9 mouse cellular contexts compared by ENCODE assay signal in genomic region chr7:102246956-102247797, GRCm38 (mm10). TPM values are rescaled to one million over a fixed set of nuclear protein-coding genes. Genes with fewer than 3 reads are reported as not detected.
DNase-seq lines count a peak whose midpoint lies in the region; ATAC-seq lines count a peak whose summit lies in the region.
"Had no signal": no experiment of that assay in that cellular context is flagged by ENCODE, and none has a peak within 500 bp of the region (broad histone marks: within the 10 kb centered on the region; RNA-seq: fewer than 3 reads in every experiment).

No protein-coding gene starts in this region.

- peak overlapping the region; percentile 86 for H3K4me3 ChIP-seq in erythroblast, embryonic 14.5 days (replicated peaks)
- H3K4me3 ChIP-seq in liver, embryonic 12.5 days = peak overlapping the region; percentile 94

- H3K4me1 ChIP-seq in erythroblast, embryonic 14.5 days (ENCODE audit: control insufficient read depth) = peaks cover 94% of the 10 kb centered on the region
- H3K4me1 ChIP-seq in liver, embryonic 12.5 days = peaks cover 84% of the 10 kb centered on the region

- peaks cover 56% of the 10 kb centered on the region for H3K36me3 ChIP-seq in erythroblast, embryonic 14.5 days (ENCODE audit: control insufficient read depth)
- peaks cover 18% of the 10 kb centered on the region for H3K36me3 ChIP-seq in liver, embryonic 12.5 days

- H3K27ac ChIP-seq in liver, embryonic 12.5 days = peak overlapping the region; percentile 96

- WGBS in liver, embryonic 12.5 days (ENCODE audit: insufficient replicate concordance) = 26% methylated on average over 12 of the region's 12 CpGs

- no peaks in the 10 kb centered on the region for H3K27me3 ChIP-seq in erythroblast, embryonic 14.5 days (ENCODE audit: control insufficient read depth)
- H3K27me3 ChIP-seq in liver, embryonic 12.5 days (replicated peaks) = no peaks in the 10 kb centered on the region

- no peak for ATAC-seq in erythroblast, adult 5-6 weeks (replicated peaks; ENCODE audit: low FRiP score, poor library complexity, severe bottlenecking)
- ATAC-seq in liver, embryonic 12.5 days = no peak
- ATAC-seq in activated CD4-positive, CD25-positive, alpha-beta regulatory T cell, adult 4 months = no peak

- H3K9me3 ChIP-seq in erythroblast, embryonic 14.5 days (ENCODE audit: control insufficient read depth, low read length) = no peaks in the 10 kb centered on the region
- no peaks in the 10 kb centered on the region for H3K9me3 ChIP-seq in liver, embryonic 12.5 days (replicated peaks)

- peak overlapping the region; percentile 93 for H3K4me2 ChIP-seq in liver, embryonic 12.5 days

- peak; percentile 40 for DNase-seq in thymus, postnatal 4 days
- DNase-seq in thymus, postnatal 0 days (ENCODE audit: low spot score) = no peak
- no peak for DNase-seq in layer of hippocampus, adult 8-10 months (ENCODE audit: low spot score in 2 of 2)
- DNase-seq in urinary bladder, postnatal 4 days (ENCODE audit: low spot score in 2 of 2) = no peak
- DNase-seq: embryo, embryonic 11 days had no signal

- H3K9ac ChIP-seq in liver, embryonic 12.5 days = peak overlapping the region; percentile 85

RNA-seq across cellular contexts. Expression of gene Rhog, which starts 8.7 kb away (rescaled TPM):
- polyA plus RNA-seq in erythroblast, embryonic 14.5 days (2012) = 7.6 and 15.0 TPM in 2 replicates
- total RNA-seq in erythroblast, adult 5-6 weeks (2015; ENCODE audit: low replicate concordance) = 110 and 113 TPM in 2 replicates
- total RNA-seq in erythroblast, adult 5-6 weeks (2017; ENCODE audit: low replicate concordance) = 22.4 and 27.5 TPM in 2 replicates
- polyA plus RNA-seq in thymus, postnatal 0 days (2015; fragmentation: Nextera tagmentation; extraction: Ambion mirVana) = 184 and 188 TPM in 2 replicates
- 61.3 and 63.3 TPM in 2 replicates for polyA plus RNA-seq in liver, embryonic 12.5 days (2016; fragmentation: Nextera tagmentation; extraction: Ambion mirVana)
- total RNA-seq in layer of hippocampus, adult 8-10 months (2022) = 10 to 100 TPM; 23.5 to 41.9 (median 32.6) TPM
- 100 to 1,000 TPM; 179 to 195 TPM for polyA plus RNA-seq in activated CD4-positive, CD25-positive, alpha-beta regulatory T cell, adult 4 months (2017; shearing (Covaris generic))

RNA-seq across cellular contexts. Expression of gene Stim1, which starts 20.4 kb away (rescaled TPM):
- polyA plus RNA-seq in erythroblast, embryonic 14.5 days (2012) = 2.7 and 2.9 TPM in 2 replicates
- total RNA-seq in erythroblast, adult 5-6 weeks (2015; ENCODE audit: low replicate concordance) = 7.7 and 29.2 TPM in 2 replicates
- 18.1 and 18.5 TPM in 2 replicates for total RNA-seq in erythroblast, adult 5-6 weeks (2017; ENCODE audit: low replicate concordance)
- 37.5 and 42.1 TPM in 2 replicates for polyA plus RNA-seq in thymus, postnatal 0 days (2015; fragmentation: Nextera tagmentation; extraction: Ambion mirVana)
- polyA plus RNA-seq in liver, embryonic 12.5 days (2016; fragmentation: Nextera tagmentation; extraction: Ambion mirVana) = 19.5 and 19.9 TPM in 2 replicates
- 10 to 100 TPM; 68.2 to 77.4 (median 69.8) TPM for total RNA-seq in layer of hippocampus, adult 8-10 months (2022)
- 10 to 100 TPM; 39.4 to 46.8 TPM for polyA plus RNA-seq in activated CD4-positive, CD25-positive, alpha-beta regulatory T cell, adult 4 months (2017; shearing (Covaris generic))

RNA-seq across cellular contexts. Expression of gene Pgap2, which starts 37.2 kb away (rescaled TPM):
- 0.14 and 1.5 TPM in 2 replicates for polyA plus RNA-seq in erythroblast, embryonic 14.5 days (2012)
- 19.0 and 23.4 TPM in 2 replicates for total RNA-seq in erythroblast, adult 5-6 weeks (2015; ENCODE audit: low replicate concordance)
- total RNA-seq in erythroblast, adult 5-6 weeks (2017; ENCODE audit: low replicate concordance) = 3.5 and 5.7 TPM in 2 replicates
- polyA plus RNA-seq in thymus, postnatal 0 days (2015; fragmentation: Nextera tagmentation; extraction: Ambion mirVana) = 54.3 and 59.6 TPM in 2 replicates
- 28.5 and 28.6 TPM in 2 replicates for polyA plus RNA-seq in liver, embryonic 12.5 days (2016; fragmentation: Nextera tagmentation; extraction: Ambion mirVana)
- total RNA-seq in layer of hippocampus, adult 8-10 months (2022) = 10 to 100 TPM; 29.8 to 36.9 (median 33.5) TPM
- 10 to 100 TPM; 47.6 to 62.3 TPM for polyA plus RNA-seq in activated CD4-positive, CD25-positive, alpha-beta regulatory T cell, adult 4 months (2017; shearing (Covaris generic))

RNA-seq across cellular contexts. Expression of gene Nup98, which starts 37.2 kb away (rescaled TPM):
- 0.17 and 0.18 TPM in 2 replicates for polyA plus RNA-seq in erythroblast, embryonic 14.5 days (2012)
- total RNA-seq in erythroblast, adult 5-6 weeks (2015; ENCODE audit: low replicate concordance) = 18.6 and 20.7 TPM in 2 replicates
- 14.4 and 16.6 TPM in 2 replicates for total RNA-seq in erythroblast, adult 5-6 weeks (2017; ENCODE audit: low replicate concordance)
- polyA plus RNA-seq in thymus, postnatal 0 days (2015; fragmentation: Nextera tagmentation; extraction: Ambion mirVana) = 21.1 and 24.3 TPM in 2 replicates
- 30.4 and 31.0 TPM in 2 replicates for polyA plus RNA-seq in liver, embryonic 12.5 days (2016; fragmentation: Nextera tagmentation; extraction: Ambion mirVana)
- total RNA-seq in layer of hippocampus, adult 8-10 months (2022) = 10 to 100 TPM; 41.6 to 49.2 (median 45.3) TPM
- 10 to 100 TPM; 33.8 to 33.9 TPM for polyA plus RNA-seq in activated CD4-positive, CD25-positive, alpha-beta regulatory T cell, adult 4 months (2017; shearing (Covaris generic))

Comparison
In these comparisons a context has a peak if more than half of its experiments do, and no peak if none do; other contexts are left out.
1. RNA of gene Pgap2, which starts 37.2 kb away (polyA plus RNA-seq): 47.6 to 62.3 TPM in activated CD4-positive, CD25-positive, alpha-beta regulatory T cell, adult 4 months, 54.3 to 59.6 TPM in thymus, postnatal 0 days and 28.5 to 28.6 TPM in liver, embryonic 12.5 days; 0.14 to 1.5 TPM in erythroblast, embryonic 14.5 days; every median in the first group is over 10 times any median in the second.